Mouse (Mus musculus): Measurements from ENCODE around the gene Prdm10.

- no peak for TF ChIP-seq CTCF (IDR thresholded peaks at IDR 0.05; ENCODE audit: control insufficient read depth, insufficient read depth, low read length)
- no peak for TF ChIP-seq POLR2A (IDR thresholded peaks at IDR 0.05; ENCODE audit: borderline replicate concordance, control insufficient read depth, low read depth, low read length)
These were observed 40.8 kb upstream of the Prdm10 start for GRCm38 (mm10) chr9:31239551-31239950.
